Mouse (Mus musculus): ENCODE measurements around the gene Trmu.
"Not testable (repeated sequence)": the region's sequence is repeated elsewhere in the genome, so short reads cannot be mapped to it uniquely, and the experiment has no call there.

GRCm38 (mm10) chr15:85865913-85866312 is 13.2 kb upstream of the Trmu start:
- not testable (repeated sequence) for TF ChIP-seq POLR2AphosphoS2 (IDR thresholded peaks at IDR 0.05; ENCODE audit: insufficient read length, low read depth); POLR2A (IDR thresholded peaks at IDR 0.05; ENCODE audit: insufficient read length, low read depth); CEBPB (IDR thresholded peaks at IDR 0.05; ENCODE audit: insufficient read depth, poor library complexity, severe bottlenecking); USF1 (IDR thresholded peaks at IDR 0.05; ENCODE audit: low read depth); MYOD1 (IDR thresholded peaks at IDR 0.05; ENCODE audit: control insufficient read depth in 1 of 3, insufficient read length in 2 of 3, low read depth in 2 of 3); REST (IDR thresholded peaks at IDR 0.05; ENCODE audit: insufficient read depth, insufficient read length); E2F4 (IDR thresholded peaks at IDR 0.05; ENCODE audit: insufficient read depth); MAX (IDR thresholded peaks at IDR 0.05; ENCODE audit: low read depth); TCF3 (IDR thresholded peaks at IDR 0.05; ENCODE audit: insufficient read length, low read depth); TCF12 (IDR thresholded peaks at IDR 0.05; ENCODE audit: insufficient read depth, poor library complexity, severe bottlenecking); MYOG (IDR thresholded peaks at IDR 0.05; ENCODE audit: control insufficient read depth in 1 of 3, insufficient read depth in 1 of 3, insufficient read length in 2 of 3, low read depth in 2 of 3)

All from myocyte (in vitro differentiated cells).